Mouse (Mus musculus) gastrocnemius, adult 8-10 months (tissue): ENCODE measurements at regions not wholly inside any gene's neighbourhood (a gene's known extent, or its start where the extent isn't known, plus 50 kb on each side); places are given as distances from the start of the nearest gene placed in this dataset.

ENCODE experiments used
- DNase-seq, 2 experiments: peaks; one replicate each; pipeline ENCODE4 v3.0.0; 2022; ENCODE audit warnings: low spot score in 2 of 2

DNA sequence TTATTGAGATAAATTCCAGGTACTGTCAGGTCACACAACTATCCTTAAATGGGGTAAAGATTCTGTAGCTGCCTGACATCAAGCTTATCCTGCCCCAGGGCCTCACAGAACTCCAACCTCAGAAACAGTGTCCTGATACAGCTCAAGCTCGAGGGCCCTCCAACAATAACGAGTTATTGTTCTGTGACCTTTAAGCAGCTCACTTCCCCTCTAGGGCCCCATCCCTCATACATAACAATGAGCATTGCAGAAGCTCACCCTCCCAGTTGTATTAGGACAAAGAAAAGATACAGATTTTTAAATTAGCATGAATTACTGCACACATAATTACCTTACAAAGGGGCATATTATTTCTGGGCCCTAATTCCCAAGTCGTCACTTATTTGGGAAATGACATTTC lies 293.5 kb upstream of the Trpc7 start:
- no peak for DNase-seq

DNA sequence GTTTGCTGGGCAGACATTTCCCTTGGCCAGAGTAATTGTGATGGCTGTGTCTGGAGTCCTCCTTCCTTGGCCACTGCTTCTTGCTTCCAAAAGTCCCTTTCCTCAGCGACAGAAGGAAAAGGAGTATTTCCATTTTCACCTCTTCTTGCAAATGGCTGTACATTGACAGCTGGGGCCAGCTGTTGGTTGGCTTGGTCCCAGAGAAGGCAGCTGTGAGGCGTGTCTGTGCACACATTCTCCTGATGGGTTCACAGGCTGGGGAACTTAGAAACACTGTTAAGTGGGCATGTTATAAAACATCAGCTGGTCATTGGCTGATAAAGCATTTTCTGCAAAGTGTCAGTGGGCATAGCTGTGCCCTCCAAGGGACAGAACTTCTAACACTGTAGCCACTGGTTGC lies 290.4 kb upstream of the Trpc7 start:
- DNase-seq = no peak

DNA sequence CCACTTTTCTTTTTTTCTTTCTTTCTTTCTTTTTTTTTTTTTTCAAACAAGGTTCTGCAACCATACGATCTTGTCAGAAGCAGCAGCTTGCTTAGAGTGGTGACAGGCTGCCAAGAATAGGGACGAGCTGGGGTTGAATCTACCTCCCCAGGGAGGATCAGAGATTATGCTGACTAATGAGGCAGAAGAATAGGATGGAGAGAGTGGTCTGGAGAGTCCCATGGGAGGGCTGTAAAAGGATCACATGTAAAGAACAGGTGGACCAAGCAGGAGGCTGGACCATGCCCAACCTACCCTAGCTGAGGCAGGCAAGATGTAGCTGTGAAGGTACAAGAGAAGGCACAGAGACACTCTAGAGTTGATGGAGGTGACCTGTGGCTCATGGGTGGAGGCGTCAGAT lies 274.4 kb upstream of the Trpc7 start:
- no peak for DNase-seq

DNA sequence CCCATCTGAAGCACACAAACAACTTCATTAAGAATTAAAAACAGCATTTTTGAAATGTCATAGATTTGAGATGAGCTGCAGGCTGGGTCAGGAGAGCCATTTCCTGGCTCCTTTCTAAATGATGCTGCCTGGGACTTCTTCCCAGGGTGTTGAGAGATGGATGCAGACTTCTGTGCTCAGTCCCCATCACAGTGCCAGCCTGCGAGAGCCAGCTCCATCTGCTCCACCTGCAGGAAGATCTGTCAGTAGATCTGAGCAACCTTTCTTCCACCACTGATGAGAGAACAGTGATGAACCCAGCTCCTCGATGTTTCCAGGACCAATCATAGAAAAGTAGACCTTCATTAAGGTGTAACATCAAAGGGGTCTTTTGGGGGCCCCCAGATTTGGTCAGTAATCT lies 273.8 kb upstream of the Trpc7 start:
- no peak for DNase-seq

DNA sequence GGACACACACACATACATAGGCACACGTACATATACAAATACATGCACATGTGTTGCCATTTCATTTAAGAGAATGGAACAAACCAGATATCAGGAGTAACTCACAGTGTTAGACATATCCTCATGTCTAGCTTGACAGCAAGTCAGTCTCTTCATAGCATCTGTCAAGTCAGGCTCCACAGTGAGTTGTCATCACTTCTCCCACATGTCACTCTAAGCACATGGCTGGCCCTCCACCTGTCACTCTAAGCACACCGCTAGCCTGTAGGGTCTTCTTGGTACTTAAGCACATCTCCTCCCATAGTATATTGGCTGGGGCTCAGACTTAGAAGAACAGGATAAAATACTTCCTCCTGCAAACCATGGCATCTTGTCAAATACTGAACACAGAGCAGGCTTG lies 269.6 kb upstream of the Trpc7 start:
- DNase-seq = no peak

DNA sequence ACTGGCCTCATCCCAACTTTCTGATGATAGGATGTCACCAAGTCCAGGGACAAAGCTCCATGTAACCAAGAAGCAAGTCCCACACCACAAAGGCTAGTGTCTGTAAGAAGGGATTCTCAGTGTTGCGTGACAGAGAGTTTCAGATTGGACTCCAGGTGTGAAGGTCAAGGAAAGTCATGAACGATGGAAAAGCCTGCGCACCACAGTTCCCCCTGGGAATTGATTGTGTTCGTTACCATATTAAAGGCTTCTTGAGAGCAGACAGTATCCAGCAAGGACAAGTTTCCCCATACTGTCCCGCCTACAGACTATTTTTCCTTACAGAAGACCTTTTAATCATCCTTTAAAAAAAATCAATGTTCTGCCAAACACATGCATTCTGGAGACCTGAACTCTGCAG lies 257.0 kb upstream of the Trpc7 start:
- no peak for DNase-seq

DNA sequence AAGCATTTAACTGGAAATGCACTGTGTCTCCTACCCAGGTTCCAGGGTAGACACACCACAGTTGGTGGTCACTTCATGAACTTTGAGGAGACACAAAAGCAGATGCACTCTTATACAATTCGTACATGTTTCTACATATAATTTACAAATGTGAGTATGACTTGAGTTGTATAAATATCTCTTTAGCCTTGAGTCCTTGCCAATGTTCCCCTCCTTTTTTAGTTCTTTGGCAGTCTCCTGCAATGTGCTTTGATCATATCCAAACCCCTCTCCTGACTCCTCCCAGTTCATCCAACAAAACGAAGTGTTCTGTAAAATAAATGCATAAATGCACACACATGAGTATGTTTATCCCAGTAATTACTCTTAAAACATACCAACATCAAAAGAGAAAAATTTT lies 251.8 kb upstream of the Trpc7 start:
- DNase-seq = no peak

DNA sequence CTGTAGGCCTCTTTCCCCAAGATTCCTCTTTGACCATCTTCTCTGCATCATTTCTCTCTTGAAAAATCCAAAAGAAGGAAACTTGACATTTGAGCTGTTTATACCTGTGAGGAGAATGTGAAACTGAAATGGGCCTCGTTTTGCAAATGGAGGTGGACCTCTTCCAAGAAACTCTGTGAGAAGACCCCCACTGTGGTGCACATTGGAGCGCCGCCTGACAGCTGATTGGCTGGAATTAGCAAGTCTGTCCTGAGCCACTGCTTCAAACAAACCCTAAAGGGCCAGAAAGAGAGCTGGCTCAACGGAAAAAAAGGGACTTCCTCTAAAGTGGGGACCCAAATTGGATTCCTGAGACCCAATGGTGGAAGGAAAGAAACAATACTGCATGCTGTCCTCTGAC lies 250.9 kb upstream of the Trpc7 start:
- DNase-seq = no peak

DNA sequence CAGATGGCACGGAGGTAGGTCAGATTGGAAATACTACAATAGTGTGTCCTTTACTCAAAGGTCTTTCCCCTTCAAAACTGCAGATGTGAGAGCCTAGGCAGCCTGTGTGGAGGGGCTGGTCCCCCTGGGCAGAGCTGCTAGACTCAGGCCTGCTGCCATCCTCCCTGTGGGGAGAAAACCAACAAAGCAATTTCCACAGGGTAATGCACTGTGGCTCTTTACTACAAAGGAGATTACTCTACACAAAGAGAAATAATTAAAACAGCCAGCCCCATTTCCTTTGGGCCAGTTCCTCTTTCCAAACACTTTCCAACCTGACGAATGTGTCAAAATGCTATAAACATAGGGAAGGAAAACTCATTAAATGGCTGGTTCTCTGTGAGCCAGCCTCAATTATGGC lies 250.0 kb upstream of the Trpc7 start:
- no peak for DNase-seq

DNA sequence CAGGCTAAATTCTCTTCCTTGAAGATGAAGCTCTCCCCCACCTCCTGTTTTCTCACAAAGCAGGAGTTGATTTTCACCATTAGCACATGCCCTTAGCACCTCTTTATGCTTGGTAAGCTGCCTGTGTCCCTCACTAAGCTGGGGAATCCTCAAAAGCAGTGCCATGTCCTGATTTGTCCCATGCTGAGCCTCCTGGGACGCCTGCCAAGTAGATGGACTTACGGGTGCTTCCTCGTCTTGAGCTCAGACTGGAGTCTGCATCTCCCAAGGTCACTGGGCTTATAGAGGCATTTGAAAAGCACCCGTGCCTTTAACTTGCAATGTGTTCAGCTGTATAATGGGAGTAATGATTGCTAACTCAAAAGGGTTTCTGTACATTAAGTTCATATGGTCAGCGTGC lies 247.1 kb upstream of the Trpc7 start:
- DNase-seq = no peak

DNA sequence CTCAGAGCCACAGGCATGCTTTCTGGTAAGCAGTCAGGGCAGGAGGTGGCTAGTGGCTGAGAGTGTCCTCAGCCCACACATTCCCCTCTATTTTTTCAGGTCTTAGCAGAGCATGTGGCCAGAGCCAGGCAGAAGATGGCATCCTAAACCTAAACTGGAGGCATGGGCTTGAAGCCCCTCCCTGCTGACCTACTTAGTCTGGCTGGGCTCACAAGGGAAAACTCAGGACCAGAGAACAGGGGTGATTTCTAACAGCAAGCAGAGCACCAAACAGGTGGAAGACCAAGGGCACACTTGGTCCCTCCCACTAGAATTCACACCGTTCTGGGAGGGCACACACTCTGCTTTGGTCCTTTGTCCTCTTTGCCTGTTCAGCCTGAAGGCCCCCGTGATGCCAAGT lies 246.6 kb upstream of the Trpc7 start:
- no peak for DNase-seq

DNA sequence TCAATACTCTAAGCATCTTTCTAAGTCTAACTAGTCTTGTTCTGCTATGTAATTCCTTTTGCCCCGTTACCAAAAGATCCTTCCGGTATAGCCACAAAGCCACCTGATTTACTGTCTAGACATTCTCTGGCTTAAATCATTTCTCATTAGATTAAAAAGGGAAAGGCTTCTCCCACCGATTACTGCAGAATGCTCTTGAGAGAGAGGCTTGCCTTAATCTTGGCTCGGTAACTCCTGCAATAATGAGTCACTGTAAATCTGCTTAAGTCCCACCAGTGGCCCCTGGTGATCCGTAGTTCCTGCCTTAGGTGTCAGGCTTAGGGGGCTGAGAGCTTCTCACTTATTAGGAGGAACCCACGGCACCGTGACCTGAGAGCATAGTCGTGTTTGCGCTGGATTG lies 220.1 kb upstream of the Trpc7 start:
- DNase-seq = no peak

DNA sequence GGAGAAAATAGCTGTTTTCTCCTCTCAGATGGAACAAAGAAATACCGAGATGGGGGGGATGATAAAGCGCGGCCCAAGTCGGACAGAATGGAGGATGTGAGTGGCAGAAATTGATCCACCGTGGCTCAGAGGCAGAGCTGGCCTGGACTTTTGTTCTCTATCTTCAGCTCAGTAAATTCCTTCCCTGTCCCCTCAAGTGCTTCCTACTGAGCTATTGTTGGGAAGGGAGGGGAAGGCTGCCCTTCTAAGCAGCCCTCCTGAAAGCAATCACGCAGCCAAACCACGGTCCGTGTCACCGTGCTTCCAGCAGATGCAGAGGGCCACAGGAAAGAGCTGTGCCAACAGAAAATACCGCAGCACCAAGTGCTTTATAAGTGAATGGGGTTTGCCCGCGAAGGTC lies 212.2 kb upstream of the Trpc7 start:
- DNase-seq = no peak

DNA sequence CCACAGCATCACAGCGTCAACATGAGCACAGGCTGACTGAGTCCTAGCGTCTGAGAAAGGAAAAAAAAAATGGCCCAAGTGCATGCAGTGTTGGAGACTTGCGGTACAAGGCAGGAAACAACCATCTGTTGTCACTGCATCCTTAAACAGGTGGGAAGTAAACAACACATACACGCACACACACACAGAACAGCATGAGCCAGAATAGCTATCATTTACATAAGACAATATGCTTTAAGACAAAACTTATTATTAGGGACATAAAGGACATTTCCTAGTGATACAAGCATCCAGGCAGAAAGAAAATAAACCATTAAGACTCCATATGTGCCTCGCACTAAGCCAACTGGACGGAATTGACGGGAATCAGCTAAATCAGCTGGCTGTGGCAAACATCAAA lies 203.8 kb upstream of the Trpc7 start:
- DNase-seq = no peak

DNA sequence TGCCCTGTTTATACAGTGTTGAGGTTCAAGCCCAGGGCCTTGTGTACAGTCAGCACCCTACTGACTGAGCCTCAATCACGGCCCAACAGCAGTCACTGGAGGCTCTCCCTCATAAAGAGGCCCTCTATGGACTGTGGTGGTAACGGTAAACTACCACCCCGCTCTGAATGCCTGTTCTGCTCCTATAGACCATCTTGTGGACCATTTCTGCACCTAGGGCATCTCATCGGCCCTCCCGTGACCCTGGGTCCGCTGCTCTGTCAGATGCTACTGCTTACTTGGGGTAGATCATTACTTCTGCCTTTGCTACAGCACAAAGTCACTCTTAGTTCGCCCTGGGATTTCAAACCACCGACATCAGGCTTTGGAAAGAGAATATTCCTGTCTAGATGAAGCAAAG lies 196.1 kb upstream of the Trpc7 start:
- no peak for DNase-seq

DNA sequence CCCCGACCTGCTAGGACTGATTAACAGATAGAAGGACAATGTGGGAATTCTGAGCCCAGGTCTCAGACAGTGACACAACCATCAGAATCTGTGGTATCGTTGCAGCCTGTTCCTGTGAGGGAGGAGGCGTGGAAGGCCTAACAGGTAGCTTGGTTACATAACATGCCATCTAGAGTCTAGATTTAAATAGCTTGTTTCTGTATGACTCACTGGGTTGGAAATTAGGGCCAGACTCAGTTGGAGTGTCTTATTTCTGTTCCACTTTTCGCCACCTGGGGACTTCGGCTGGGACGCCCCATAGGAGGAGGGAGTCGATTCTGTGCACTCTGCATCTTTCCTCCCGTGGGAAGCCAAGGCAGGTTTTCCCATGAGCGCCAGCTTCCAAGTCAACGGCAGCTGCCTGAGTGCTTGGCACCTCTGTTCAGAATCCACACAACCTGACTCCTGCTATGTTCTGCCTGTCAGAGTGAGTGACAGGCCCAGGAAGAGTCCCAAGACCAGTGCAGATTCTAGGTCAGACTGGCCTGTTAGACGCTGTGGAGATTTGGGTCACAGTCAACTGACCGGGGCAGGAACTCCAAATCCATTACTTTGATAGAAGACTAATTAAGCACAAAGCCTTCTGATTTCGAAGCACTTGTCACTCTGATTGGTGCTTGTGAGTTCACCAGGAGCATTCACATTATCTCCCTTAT lies 193.7 kb upstream of the Trpc7 start:
- DNase-seq = no peak

DNA sequence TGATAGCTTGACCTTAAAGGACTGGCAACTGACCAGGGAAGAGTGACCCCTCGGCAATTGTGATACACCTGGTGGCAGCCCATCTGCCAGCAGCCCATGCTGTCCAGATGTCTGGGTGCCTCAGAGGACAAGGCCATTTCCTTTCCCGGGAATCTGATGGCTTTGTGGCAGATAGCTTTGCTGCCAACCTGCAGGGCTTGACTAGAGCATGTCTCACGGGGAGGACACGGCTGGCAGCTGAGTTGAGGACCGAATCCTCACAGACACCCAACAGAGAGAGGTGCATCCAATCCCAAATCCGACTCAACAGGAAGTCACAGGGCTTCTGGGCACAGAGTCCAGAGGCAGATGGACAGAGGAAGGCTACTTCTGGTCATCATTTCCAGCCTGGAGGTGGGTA lies 192.2 kb upstream of the Trpc7 start:
- DNase-seq = no peak

DNA sequence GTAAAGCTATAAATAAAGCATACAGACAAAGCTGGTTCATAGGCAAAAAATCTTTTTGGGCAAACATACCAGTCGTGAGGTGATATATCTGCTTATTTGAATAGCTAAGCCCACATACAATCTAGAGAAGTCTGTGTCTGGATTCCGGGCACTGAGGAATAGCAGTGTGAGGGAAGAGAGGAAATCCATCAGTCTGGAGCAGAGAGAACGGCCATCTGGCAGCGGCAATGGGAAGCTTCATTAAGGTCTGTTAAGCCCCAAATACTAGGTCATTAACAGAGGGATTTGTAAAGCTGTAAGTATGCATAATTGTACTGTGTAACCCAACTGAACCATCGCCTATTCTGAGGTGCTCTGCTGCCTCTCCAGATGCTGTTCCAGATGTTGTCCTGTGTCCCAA lies 191.6 kb upstream of the Trpc7 start:
- no peak for DNase-seq

DNA sequence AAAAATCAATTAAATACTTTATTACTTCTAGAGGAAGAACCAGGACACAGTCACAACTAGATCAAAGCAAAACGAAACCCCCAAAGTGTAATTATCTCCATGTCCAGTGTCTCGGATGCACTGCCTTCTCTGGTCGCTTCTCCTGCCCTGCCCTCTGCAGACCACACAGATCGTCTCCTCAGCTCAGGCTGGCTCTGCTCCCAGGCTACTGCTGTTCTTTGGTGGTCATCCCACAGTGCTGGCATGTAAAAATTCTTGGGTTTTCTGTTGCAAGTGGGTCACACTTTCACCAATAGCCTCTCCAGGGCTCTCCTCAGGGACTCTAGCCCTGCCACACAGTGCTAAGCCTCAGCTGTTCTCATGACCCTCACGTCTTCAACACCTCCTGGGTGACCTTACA lies 188.0 kb upstream of the Trpc7 start:
- DNase-seq = no peak

DNA sequence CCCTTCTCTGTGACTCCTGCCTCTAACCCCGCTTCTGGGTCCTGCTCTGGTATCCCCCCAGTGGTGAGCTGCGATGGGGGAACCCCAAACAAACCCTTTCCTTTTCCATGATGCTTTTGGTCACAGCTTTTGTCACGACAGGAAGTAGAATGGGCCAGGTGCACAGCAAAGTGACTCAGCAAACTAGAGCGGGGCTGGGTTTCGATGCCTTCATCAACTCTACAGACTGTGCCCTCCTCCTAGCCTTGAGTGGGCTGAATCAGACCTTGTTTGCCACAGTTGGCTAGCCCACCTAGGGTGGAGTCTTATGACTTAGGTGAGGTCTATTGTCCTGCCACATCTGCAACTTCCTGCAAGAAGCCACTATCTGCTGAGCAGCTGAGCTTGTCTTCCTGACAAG lies 174.7 kb upstream of the Trpc7 start:
- no peak for DNase-seq

DNA sequence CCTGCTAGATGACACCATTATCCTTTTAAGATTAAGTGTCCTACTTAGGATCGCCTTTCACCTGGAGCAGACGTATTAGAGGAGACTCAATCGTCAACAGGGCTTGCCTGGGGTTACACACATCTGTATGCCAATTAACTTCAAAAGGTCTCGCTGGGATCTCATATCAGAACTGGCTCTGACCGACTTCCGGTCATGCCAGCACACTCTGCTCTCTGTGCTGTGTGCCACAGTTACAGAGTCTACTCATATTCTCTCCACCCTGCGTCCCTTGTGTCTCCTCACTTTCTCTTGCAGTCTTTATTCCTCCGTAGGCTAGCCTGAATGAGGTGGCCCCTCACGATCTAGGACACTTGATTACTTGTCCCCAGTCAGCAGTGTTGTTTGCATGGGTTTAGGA lies 165.9 kb upstream of the Trpc7 start:
- DNase-seq = no peak

DNA sequence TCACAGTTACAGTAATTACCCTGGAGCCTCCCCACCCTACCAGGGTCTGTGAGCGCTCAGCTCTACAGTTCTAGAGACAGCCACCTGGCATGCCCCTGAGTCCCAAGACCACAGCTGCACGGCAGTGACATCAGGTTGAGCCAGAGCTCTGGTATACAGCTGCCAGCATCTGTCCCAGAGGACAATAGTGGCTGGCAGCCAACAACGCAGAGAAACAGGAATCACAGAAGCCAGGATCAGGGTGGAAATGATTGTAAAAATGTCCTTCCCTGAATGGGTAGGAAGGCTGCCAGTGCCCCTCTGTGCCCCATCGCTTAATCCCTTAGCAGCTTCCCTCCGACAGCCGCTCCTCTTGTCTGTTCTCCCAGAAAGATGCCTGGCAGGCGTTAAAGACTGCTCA lies 165.3 kb upstream of the Trpc7 start:
- no peak for DNase-seq

DNA sequence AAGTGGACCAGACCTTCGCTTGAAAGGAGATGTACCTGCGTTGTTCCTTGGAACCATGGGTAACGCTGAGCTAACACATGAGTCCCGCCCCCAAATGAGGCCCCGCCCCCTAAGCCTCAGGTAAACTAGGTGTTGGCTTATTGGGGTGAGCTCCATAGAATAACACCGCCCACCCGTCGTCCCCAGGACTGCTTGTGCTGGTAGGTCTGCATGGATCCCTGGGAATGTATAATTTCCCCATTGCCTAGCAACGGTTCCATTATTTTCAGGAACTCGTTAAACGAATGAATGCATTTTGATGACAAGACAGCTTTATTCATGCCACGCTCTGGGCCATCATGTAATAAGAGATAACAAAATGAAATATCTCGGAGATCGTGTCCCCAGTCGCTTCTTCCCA lies 161.0 kb upstream of the Trpc7 start:
- no peak for DNase-seq
